Mouse (Mus musculus) midbrain, embryonic 11.5 days (tissue): ENCODE data around the gene Hspa1l. TPM values are rescaled to one million over a fixed set of nuclear protein-coding genes. Genes with fewer than 3 reads are reported as not detected.
"Not testable (repeated sequence)": the region's sequence is repeated elsewhere in the genome, so short reads cannot be mapped to it uniquely, and the experiment has no call there.

Experiments used
- ATAC-seq: fragments of 200-750 bp; cut with Nextera tagmentation; 2 replicates; pipeline ENCODE4 v1.8.0; 2017; ENCODE audit warnings: moderate TSS enrichment, moderate library complexity; ENCODE audit not compliant: low FRiP score
- DNase-seq: peaks from one replicate; pipeline ENCODE4 v3.0.0; 2015; ENCODE audit warnings: low spot score; ENCODE audit errors: missing footprints
- H3K27ac ChIP-seq: fragments of 300-500 bp; sonication (generic); 2 replicates; pipeline ENCODE4 v1.5.1; 2014; ENCODE audit warnings: low read depth, low read length
- H3K27me3 ChIP-seq: fragments of 300-500 bp; sonication (generic); 2 replicates; pipeline ENCODE4 v1.6.1; 2014; ENCODE audit warnings: mild to moderate bottlenecking, low read length, moderate library complexity, mixed read lengths; ENCODE audit not compliant: control insufficient read depth, insufficient read depth
- H3K36me3 ChIP-seq: fragments of 300-500 bp; sonication (generic); 2 replicates; pipeline ENCODE4 v1.6.1; 2014; ENCODE audit warnings: mild to moderate bottlenecking, low read length, moderate library complexity, mixed read lengths; ENCODE audit not compliant: control insufficient read depth, insufficient read depth
- H3K4me1 ChIP-seq: fragments of 300-500 bp; sonication (generic); 2 replicates; pipeline ENCODE4 v1.6.1; 2014; ENCODE audit warnings: low read length; ENCODE audit not compliant: control insufficient read depth, insufficient read depth
- H3K4me2 ChIP-seq: fragments of 300-500 bp; sonication (generic); 2 replicates; pipeline ENCODE4 v1.6.1; 2014; ENCODE audit warnings: mild to moderate bottlenecking, moderate library complexity
- H3K4me3 ChIP-seq: fragments of 300-500 bp; sonication (generic); 2 replicates; pipeline ENCODE4 v1.5.1; 2014; ENCODE audit warnings: low read depth, low read length
- H3K9ac ChIP-seq: fragments of 300-500 bp; sonication (generic); 2 replicates; pipeline ENCODE4 v1.6.1; 2014; ENCODE audit warnings: low read length
- H3K9me3 ChIP-seq: fragments of 300-500 bp; sonication (generic); 2 replicates; pipeline ENCODE4 v1.6.1; 2016; ENCODE audit warnings: low read length; ENCODE audit not compliant: control insufficient read depth
- WGBS: fragments of 180-500 bp; shearing (Covaris S2); extraction: QIAGEN DNeasy Blood & Tissue Kit; methylation state at CpG from one replicate; pipeline ENCODE4 v1.1.7; 2014; 5-methylcytosine and 5-hydroxymethylcytosine counted together
- polyA plus RNA-seq: library from polyadenylated mRNA; unstranded; fragments of >200 nt; fragmentation: Nextera tagmentation; extraction: Ambion mirVana; gene quantifications from 2 replicates; pipeline ENCODE4 v1.2.1, GENCODE M21; 2014

Hspa1l gene
- polyA plus RNA-seq, 1 experiment from 2014 or later, result 1.4 TPM

- WGBS, result 89% methylated on average over 5 of the region's 5 CpGs
- no peak overlapping the region for H3K9ac ChIP-seq
Measured at GRCm38 (mm10) chr17:34997142-34997483, 24.6 kb downstream of the Hspa1l start.

GRCm38 (mm10) chr17:34998526-34999430 lies 26.3 kb downstream of the Hspa1l start:
- Histone ChIP-seq H3K27ac (no peak overlapping the region), H3K9ac (peak overlapping the region; percentile 64), H3K4me3 (peak overlapping the region; percentile 87), H3K27me3 (no peaks in the 10 kb centered on the region), H3K9me3 (no peaks in the 10 kb centered on the region), H3K36me3 (no peaks in the 10 kb centered on the region), H3K4me2 (peak overlapping the region; percentile 97), H3K4me1 (peaks cover 25% of the 10 kb centered on the region)
- ATAC-seq, result no peak
- WGBS, result 94% methylated on average over 15 of the region's 15 CpGs
- peak; percentile 49 for DNase-seq

More at GRCm38 (mm10) chr17:34997142-34997483, 24.6 kb downstream of the Hspa1l start:
- peaks cover 15% of the 10 kb centered on the region for H3K4me1 ChIP-seq
- no peak overlapping the region for H3K4me2 ChIP-seq
- H3K36me3 ChIP-seq, result no peaks in the 10 kb centered on the region
- H3K27me3 ChIP-seq, result no peaks in the 10 kb centered on the region
- H3K4me3 ChIP-seq, result no peak overlapping the region
- H3K27ac ChIP-seq, result no peak overlapping the region
- ATAC-seq, result no peak
- peak; percentile 66 for DNase-seq
- no peaks in the 10 kb centered on the region for H3K9me3 ChIP-seq

- H3K9me3 ChIP-seq, H3K27me3 ChIP-seq, ATAC-seq: not testable (repeated sequence)
- H3K4me3 ChIP-seq, result peak overlapping the region; percentile 87
- peaks cover 25% of the 10 kb centered on the region for H3K4me1 ChIP-seq
- peak overlapping the region; percentile 91 for H3K27ac ChIP-seq
- peak overlapping the region; percentile 97 for H3K4me2 ChIP-seq
- 28% methylated on average over 29 of the region's 32 CpGs for WGBS
- H3K9ac ChIP-seq, result peak overlapping the region; percentile 96
- peak; percentile 89 for DNase-seq
- peaks cover 11% of the 10 kb centered on the region for H3K36me3 ChIP-seq
Measured at GRCm38 (mm10) chr17:34999871-35000716, 27.6 kb downstream of the Hspa1l start.

DNA sequence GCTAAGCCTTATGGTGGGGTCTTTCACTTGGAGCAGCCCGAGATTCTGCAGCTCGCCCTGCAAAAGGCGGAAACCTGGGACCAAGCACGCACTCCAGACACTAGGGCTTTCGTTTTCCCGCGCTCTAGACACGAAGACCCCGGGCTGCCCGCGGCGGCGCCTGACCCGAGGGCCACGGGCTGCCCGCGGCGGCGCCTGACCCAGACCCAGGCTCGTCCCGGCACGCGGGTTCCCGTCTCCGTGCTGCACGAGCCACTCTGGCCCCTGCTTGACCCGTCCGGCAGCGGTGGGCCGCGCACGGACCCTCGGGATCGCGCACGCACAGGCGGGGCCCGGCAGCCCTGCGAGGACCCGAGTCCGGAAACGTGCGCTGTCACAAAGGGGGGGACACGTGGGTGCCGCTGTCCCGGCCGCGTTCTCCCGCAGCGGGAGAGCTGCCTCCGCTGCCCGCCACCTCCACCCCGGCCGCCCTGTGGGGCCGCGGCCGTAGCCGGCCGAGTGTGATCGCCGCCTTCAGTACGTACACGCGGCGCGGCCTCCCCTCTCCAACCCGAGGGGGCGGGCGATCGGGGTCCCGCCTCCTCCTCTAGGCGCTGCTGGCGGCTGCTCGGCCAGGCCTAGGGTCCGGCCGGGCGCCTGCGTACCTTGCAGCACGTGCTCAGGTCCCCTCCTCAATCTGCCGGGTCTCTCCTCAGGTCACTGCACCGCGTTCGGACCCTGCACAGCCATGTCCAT lies 28.4 kb downstream of the Hspa1l start, which contains the start of gene Vars:
Gene Vars (plus strand): TSS at position 271 of the 735 bp plus-strand sequence.
- peaks cover 17% of the 10 kb centered on the region for H3K36me3 ChIP-seq
- ATAC-seq (peak; percentile 95), DNase-seq (peak; percentile 100)

GRCm38 (mm10) chr17:35001452-35002152 lies 29.1 kb downstream of the Hspa1l start:
- H3K27me3 ChIP-seq, result no peaks in the 10 kb centered on the region
- peak overlapping the region; percentile 91 for H3K27ac ChIP-seq
- peaks cover 20% of the 10 kb centered on the region for H3K36me3 ChIP-seq
- H3K9me3 ChIP-seq, result no peaks in the 10 kb centered on the region
- peak overlapping the region; percentile 87 for H3K4me3 ChIP-seq
- WGBS, result under 1% methylated on average over 35 of the region's 35 CpGs
- H3K4me2 ChIP-seq, result peak overlapping the region; percentile 97
- DNase-seq (peak; percentile 90), ATAC-seq (no peak; the same call in 1 of the 2 replicates)
- H3K9ac ChIP-seq, result peak overlapping the region; percentile 96
- H3K4me1 ChIP-seq, result peaks cover 25% of the 10 kb centered on the region

More for the DNA sequence above, 28.4 kb downstream of the Hspa1l start, which contains the start of gene Vars:
- peak within 1 kb of the TSS; percentile 96 for H3K9ac ChIP-seq
- H3K9me3 ChIP-seq, result no peaks in the 10 kb centered on the region
- no peaks in the 10 kb centered on the region for H3K27me3 ChIP-seq
- under 1% methylated on average over 83 of the region's 83 CpGs for WGBS
- H3K27ac ChIP-seq, result peak within 1 kb of the TSS; percentile 91
- H3K4me2 ChIP-seq, result peak within 1 kb of the TSS; percentile 97
- peak within 1 kb of the TSS; percentile 87 for H3K4me3 ChIP-seq
- H3K4me1 ChIP-seq, result peaks cover 25% of the 10 kb centered on the region

DNA sequence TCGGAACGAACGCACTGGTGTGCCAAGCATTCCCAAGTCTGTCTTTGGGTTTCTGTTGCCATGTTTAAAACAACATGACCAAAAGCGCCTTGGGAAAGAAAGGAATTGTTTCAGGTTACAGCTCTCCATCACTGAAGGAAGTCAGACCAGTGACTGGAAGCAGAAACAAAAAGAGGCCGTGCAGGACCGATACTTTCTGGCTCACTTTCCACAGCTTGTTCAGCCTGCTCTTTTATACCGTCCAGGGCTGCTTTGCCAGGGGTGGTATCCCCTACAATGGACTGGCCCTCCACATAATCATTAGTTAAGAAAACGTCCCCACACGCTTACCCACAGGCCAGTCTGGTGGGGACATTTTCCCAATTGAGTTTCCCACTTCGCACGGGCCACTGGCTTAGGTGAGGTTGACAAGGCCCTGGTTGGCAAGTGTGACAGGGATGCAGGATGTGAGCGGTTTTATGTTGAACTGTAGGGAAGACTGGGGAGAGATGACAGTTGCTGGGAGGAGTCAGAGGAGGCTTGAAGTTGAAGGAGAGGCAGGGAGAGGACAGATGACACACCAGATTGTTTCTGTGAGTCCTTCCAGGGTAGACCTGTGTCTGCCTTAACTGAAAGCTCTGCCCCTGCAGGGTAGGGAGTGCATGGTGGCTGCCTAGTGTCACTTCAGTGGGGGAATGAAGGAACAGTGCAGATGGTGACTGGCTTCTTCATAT lies 29.8 kb downstream of the Hspa1l start:
- peaks cover 25% of the 10 kb centered on the region for H3K4me1 ChIP-seq

DNA sequence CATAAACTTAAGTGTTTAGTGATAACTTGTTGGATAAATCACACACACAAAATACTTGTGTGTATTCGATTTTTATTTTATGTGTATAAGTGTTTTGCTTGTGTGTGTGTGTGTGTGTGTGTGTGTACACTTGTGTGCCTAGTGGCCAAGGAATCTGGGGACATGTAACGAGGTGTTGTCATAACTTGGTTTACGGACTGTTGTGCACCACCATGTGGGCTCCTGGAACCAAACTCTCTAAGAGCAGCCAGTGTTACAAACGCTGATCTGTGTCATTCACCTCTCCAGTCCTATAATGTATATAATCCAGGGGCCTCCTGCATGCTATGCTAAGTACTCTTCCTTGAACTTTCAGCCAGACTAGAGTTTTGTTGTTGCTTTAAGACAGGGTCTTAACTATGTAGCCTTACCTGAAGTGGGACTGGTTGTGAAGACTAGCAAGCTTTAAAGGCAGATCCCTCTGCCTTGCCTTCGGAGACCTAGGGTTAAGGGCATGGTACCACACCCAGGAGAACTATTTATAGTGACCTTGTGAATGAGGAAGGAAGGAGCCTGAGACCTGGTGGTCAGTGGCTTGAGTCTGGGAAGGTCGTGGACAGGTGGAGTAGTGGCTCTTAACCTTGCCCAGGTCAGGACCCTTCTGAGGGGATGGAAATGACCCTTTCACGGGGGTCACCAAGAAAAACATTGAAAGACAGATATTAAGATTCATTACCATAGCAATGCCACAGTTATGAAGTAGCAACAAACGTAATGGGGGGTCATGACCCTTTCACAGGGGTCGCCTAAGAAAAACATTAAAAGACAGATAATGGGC lies 30.7 kb downstream of the Hspa1l start:
- peak; percentile 83 for DNase-seq
- Histone ChIP-seq H3K4me2 (peak overlapping the region; percentile 97), H3K9me3 (no peaks in the 10 kb centered on the region), H3K9ac (peak overlapping the region; percentile 96), H3K27ac (no peak overlapping the region), H3K27me3 (no peaks in the 10 kb centered on the region), H3K4me1 (peaks cover 25% of the 10 kb centered on the region), H3K4me3 (peak overlapping the region; percentile 5; the same call in 1 of the 2 replicates), H3K36me3 (peaks cover 24% of the 10 kb centered on the region)
- no peak for ATAC-seq
- WGBS, result 80% methylated on average over 9 of the region's 9 CpGs

More for the DNA sequence above, 29.8 kb downstream of the Hspa1l start:
- DNase-seq (peak; percentile 84), ATAC-seq (no peak)
- Histone ChIP-seq H3K4me2 (peak overlapping the region; percentile 97), H3K9me3 (no peaks in the 10 kb centered on the region), H3K36me3 (peaks cover 21% of the 10 kb centered on the region), H3K4me3 (peak overlapping the region; percentile 87), H3K27ac (no peak overlapping the region), H3K27me3 (no peaks in the 10 kb centered on the region), H3K9ac (peak overlapping the region; percentile 96)
- WGBS, result 12% methylated on average over 12 of the region's 12 CpGs
